8 mouse cellular contexts compared by ENCODE assay signal in genomic region chr19:38818191-38818590, GRCm38 (mm10). TPM values are rescaled to one million over a fixed set of nuclear protein-coding genes. Genes with fewer than 3 reads are reported as not detected.
DNase-seq lines count a peak whose midpoint lies in the region; ATAC-seq and TF ChIP-seq lines count a peak whose summit lies in the region.

No protein-coding gene starts in this region.

- no peak for ATAC-seq in heart, embryonic 15.5 days (replicated peaks; ENCODE audit: insufficient number of reproducible peaks, insufficient read depth, low FRiP score, low read depth)

- WGBS in heart, embryonic 15.5 days: 32% methylated on average over 8 of the region's 8 CpGs
- WGBS in hindbrain, embryonic 10.5 days: 49% methylated on average over 8 of the region's 8 CpGs
- 29% methylated on average over 8 of the region's 8 CpGs for WGBS in macrophage (ENCODE audit: missing documents)

- H3K9ac ChIP-seq in heart, embryonic 15.5 days: peak overlapping the region; percentile 76
- peak overlapping the region; percentile 93 for H3K9ac ChIP-seq in ES-E14 (ENCODE audit: insufficient read depth, low read depth, low read length, poor library complexity, severe bottlenecking)

- intact Hi-C loops in heart, postnatal 14 days (cut with DNase I): loop anchor here (2.0 to 5.0 kb wide), 2 partner anchors 17 to 84 kb away; no protein-coding TSS in a partner anchor

- H3K4me1 ChIP-seq in heart, embryonic 15.5 days (replicated peaks): peaks cover 9% of the 10 kb centered on the region
- H3K4me1 ChIP-seq in ES-E14 (ENCODE audit: control insufficient read depth in 2 of 2, insufficient read depth in 2 of 2, low read length in 2 of 2, poor library complexity in 1 of 2): 0 out of 4 replicates have a peak, but pooled peaks cover 0 to 2% of the 10 kb centered on the region in 2 experiments
- H3K4me1 ChIP-seq in hindbrain, embryonic 10.5 days (replicated peaks): peaks cover 13% of the 10 kb centered on the region

- H3K27ac ChIP-seq in heart, embryonic 15.5 days: no peak overlapping the region
- H3K27ac ChIP-seq in ES-E14 (ENCODE audit: insufficient read depth, low read depth, low read length, poor library complexity, severe bottlenecking): no peak overlapping the region
- H3K27ac ChIP-seq in hindbrain, embryonic 10.5 days: peak overlapping the region; percentile 92
- H3K27ac ChIP-seq in macrophage: no peak overlapping the region

- peaks cover 18% of the 10 kb centered on the region for H3K36me3 ChIP-seq in heart, embryonic 15.5 days
- H3K36me3 ChIP-seq in ES-E14 (ENCODE audit: control insufficient read depth, insufficient read depth, low read length, poor library complexity, severe bottlenecking) (peaks cover 18% of the 10 kb centered on the region), macrophage (ENCODE audit: inconsistent target) (peaks cover 20% of the 10 kb centered on the region)
- peaks cover 32% of the 10 kb centered on the region for H3K36me3 ChIP-seq in hindbrain, embryonic 10.5 days

- no peaks in the 10 kb centered on the region for H3K9me3 ChIP-seq in heart, embryonic 15.5 days (replicated peaks)
- no peaks in the 10 kb centered on the region for H3K9me3 ChIP-seq in ES-E14 (ENCODE audit: control insufficient read depth, insufficient read depth, low read depth, low read length)
- H3K9me3 ChIP-seq in hindbrain, embryonic 10.5 days: no peaks in the 10 kb centered on the region

- no peak for DNase-seq in heart, postnatal 14 days
- DNase-seq in ES-E14 (ENCODE audit: low read depth, low spot score): no peak
- no peak for DNase-seq in hindbrain, embryonic 10.5 days (ENCODE audit: low spot score)
- no peak for DNase-seq in urinary bladder, postnatal 4 days (ENCODE audit: low spot score in 2 of 2)
- DNase-seq in gastrocnemius, postnatal 4 days (ENCODE audit: low spot score in 2 of 2): no peak
- DNase-seq in frontal cortex, postnatal 14 days (ENCODE audit: low spot score in 2 of 2): no peak

- 0 out of 2 replicates have a peak, but pooled peaks cover 3% of the 10 kb centered on the region for H3K27me3 ChIP-seq in heart, embryonic 15.5 days
- H3K27me3 ChIP-seq in hindbrain, embryonic 10.5 days (ENCODE audit: insufficient read depth, poor library complexity, severe bottlenecking): no peaks in the 10 kb centered on the region

- peaks cover 30% of the 10 kb centered on the region; the same call in 1 of the 2 replicates for H3K79me2 ChIP-seq in macrophage (ENCODE audit: inconsistent target)

- peak overlapping the region; percentile 75 for H3K4me3 ChIP-seq in heart, embryonic 15.5 days
- H3K4me3 ChIP-seq in ES-E14 (ENCODE audit: insufficient read depth in 1 of 2, low read depth in 1 of 2, low read length in 2 of 2, poor library complexity in 1 of 2, severe bottlenecking in 1 of 2) (peak overlapping the region; percentile 90 to 92), macrophage (ENCODE audit: inconsistent target) (peak overlapping the region; percentile 95)
- H3K4me3 ChIP-seq in hindbrain, embryonic 10.5 days: peak overlapping the region; percentile 77

- peak overlapping the region; percentile 66 for H3K4me2 ChIP-seq in heart, embryonic 15.5 days

- in situ Hi-C loops in ES-E14 (cut with MboI; ENCODE audit: low sequenced_read_pairs in 2 of 2, unreplicated experiment in 2 of 2): no loop called here

TF ChIP-seq in ES-E14, 5 proteins besides CTCF, POLR2A, EP300 and RAD21:
- TF ChIP-seq ZC3H11A (IDR thresholded peaks at IDR 0.05; ENCODE audit: borderline replicate concordance, low read depth, low read length) (no peak), HCFC1 (IDR thresholded peaks at IDR 0.05; ENCODE audit: borderline replicate concordance, insufficient read depth, low read length) (no peak), MAFK (IDR thresholded peaks at IDR 0.05; ENCODE audit: insufficient read depth, low read depth, low read length) (no peak), CHD2 (IDR thresholded peaks at IDR 0.05; ENCODE audit: low read depth, low read length) (no peak), ZNF384 (IDR thresholded peaks at IDR 0.05; ENCODE audit: low read depth, low read length) (no peak)

RNA-seq across cellular contexts. Expression of gene Noc3l, which starts 0.8 kb away (rescaled TPM):
- 3.2 and 3.6 TPM in 2 replicates for polyA plus RNA-seq in heart, embryonic 15.5 days (2015; fragmentation: Nextera tagmentation; extraction: Ambion mirVana)
- total RNA-seq in heart, postnatal 14 days (2021): 1 to 10 TPM; 5.4 to 6.7 TPM
- total RNA-seq in ES-E14 (2012; rRNA removed): 21.2 and 29.9 TPM in 2 replicates
- polyA plus RNA-seq in hindbrain, embryonic 10.5 days (2016; fragmentation: Nextera tagmentation; extraction: Ambion mirVana): 7.6 and 10.3 TPM in 2 replicates
- 10 to 100 TPM in 20 of 26 experiments, 1 to 10 TPM in 6; 4.2 to 33.7 (median 13.3) TPM for total RNA-seq in macrophage (2018; cell fraction: chromatin; rRNA removed)
- total RNA-seq in macrophage (2018; cell fraction: cytosol; rRNA removed): 10 to 100 TPM in 3 of 26 experiments, 1 to 10 TPM in 23; 7.2 to 10.5 (median 9.2) TPM
- total RNA-seq in macrophage (2018; cell fraction: nucleus; rRNA removed): 10 to 100 TPM in 13 of 26 experiments, 1 to 10 TPM in 13; 5.3 to 19.6 (median 10.0) TPM
- 7.1 to 16.4 TPM (median 12.1 TPM) in 3 replicates for polyA plus RNA-seq in macrophage (2018)
- 1 to 10 TPM; 8.9 to 9.4 TPM for total RNA-seq in gastrocnemius, postnatal 4 days (2021)

RNA-seq across cellular contexts. Expression of gene Tbc1d12, which starts 18.2 kb away (rescaled TPM):
- polyA plus RNA-seq in heart, embryonic 15.5 days (2015; fragmentation: Nextera tagmentation; extraction: Ambion mirVana): 1.6 and 1.7 TPM in 2 replicates
- 1 to 10 TPM; 5.8 to 6.6 TPM for total RNA-seq in heart, postnatal 14 days (2021)
- total RNA-seq in ES-E14 (2012; rRNA removed): 3.6 and 4.8 TPM in 2 replicates
- polyA plus RNA-seq in hindbrain, embryonic 10.5 days (2016; fragmentation: Nextera tagmentation; extraction: Ambion mirVana): 1.8 and 2.3 TPM in 2 replicates
- 10 to 100 TPM in 9 of 26 experiments, 1 to 10 TPM in 17; 1.9 to 17.9 (median 8.0) TPM for total RNA-seq in macrophage (2018; cell fraction: chromatin; rRNA removed)
- 1 to 10 TPM; 2.6 to 9.5 (median 4.9) TPM for total RNA-seq in macrophage (2018; cell fraction: cytosol; rRNA removed)
- 10 to 100 TPM in 8 of 26 experiments, 1 to 10 TPM in 18; 2.7 to 14.9 (median 7.3) TPM for total RNA-seq in macrophage (2018; cell fraction: nucleus; rRNA removed)
- polyA plus RNA-seq in macrophage (2018): 5.4 to 6.1 TPM (median 5.5 TPM) in 3 replicates
- 1 to 10 TPM; 6.5 to 6.9 TPM for total RNA-seq in gastrocnemius, postnatal 4 days (2021)
